Mouse (Mus musculus) hindbrain, embryonic 10.5 days (tissue): ENCODE results near the gene Tlr9. TPM values are rescaled to one million over a fixed set of nuclear protein-coding genes. Genes with fewer than 3 reads are reported as not detected.

Source experiments
- DNase-seq: peaks from one replicate; pipeline ENCODE4 v3.0.0-alpha.2; 2017; ENCODE audit warnings: low spot score
- H3K27ac ChIP-seq: fragments of 300-500 bp; sonication (generic); 2 replicates; pipeline ENCODE4 v1.5.1; 2016; ENCODE audit warnings: mild to moderate bottlenecking, moderate library complexity
- H3K27me3 ChIP-seq: fragments of 300-500 bp; sonication (generic); 2 replicates; pipeline ENCODE4 v1.6.1; 2016; ENCODE audit warnings: mild to moderate bottlenecking; ENCODE audit not compliant: poor library complexity, insufficient read depth, severe bottlenecking
- H3K36me3 ChIP-seq: fragments of 300-500 bp; sonication (generic); 2 replicates; pipeline ENCODE4 v1.6.1; 2016; ENCODE audit warnings: mild to moderate bottlenecking, moderate library complexity
- H3K4me1 ChIP-seq: fragments of 300-500 bp; sonication (generic); replicated peaks from 2 replicates; pipeline ENCODE4 v1.6.1; 2016; ENCODE audit warnings: mild to moderate bottlenecking
- H3K4me3 ChIP-seq: fragments of 300-500 bp; sonication (generic); 2 replicates; pipeline ENCODE4 v1.5.1; 2016; ENCODE audit warnings: mild to moderate bottlenecking, moderate library complexity
- H3K9me3 ChIP-seq: fragments of 300-500 bp; sonication (generic); 2 replicates; pipeline ENCODE4 v1.6.1; 2016; ENCODE audit warnings: mild to moderate bottlenecking, moderate library complexity
- WGBS: fragments of 180-500 bp; shearing (Covaris S2); methylation state at CpG from one replicate; pipeline ENCODE4 v1.1.7; 2016; 5-methylcytosine and 5-hydroxymethylcytosine counted together
- microRNA counts: library from miRNA; unstranded; fragments of <30 nt; microRNA quantifications from one replicate; lab custom pipeline; 2017
- polyA plus RNA-seq: library from polyadenylated mRNA; unstranded; fragments of >200 nt; fragmentation: Nextera tagmentation; extraction: Ambion mirVana; gene quantifications from 2 replicates; pipeline ENCODE4 v1.2.1, GENCODE M21; 2016

Tlr9 gene
- polyA plus RNA-seq, 1 experiment from 2014 or later, result not detected

DNA sequence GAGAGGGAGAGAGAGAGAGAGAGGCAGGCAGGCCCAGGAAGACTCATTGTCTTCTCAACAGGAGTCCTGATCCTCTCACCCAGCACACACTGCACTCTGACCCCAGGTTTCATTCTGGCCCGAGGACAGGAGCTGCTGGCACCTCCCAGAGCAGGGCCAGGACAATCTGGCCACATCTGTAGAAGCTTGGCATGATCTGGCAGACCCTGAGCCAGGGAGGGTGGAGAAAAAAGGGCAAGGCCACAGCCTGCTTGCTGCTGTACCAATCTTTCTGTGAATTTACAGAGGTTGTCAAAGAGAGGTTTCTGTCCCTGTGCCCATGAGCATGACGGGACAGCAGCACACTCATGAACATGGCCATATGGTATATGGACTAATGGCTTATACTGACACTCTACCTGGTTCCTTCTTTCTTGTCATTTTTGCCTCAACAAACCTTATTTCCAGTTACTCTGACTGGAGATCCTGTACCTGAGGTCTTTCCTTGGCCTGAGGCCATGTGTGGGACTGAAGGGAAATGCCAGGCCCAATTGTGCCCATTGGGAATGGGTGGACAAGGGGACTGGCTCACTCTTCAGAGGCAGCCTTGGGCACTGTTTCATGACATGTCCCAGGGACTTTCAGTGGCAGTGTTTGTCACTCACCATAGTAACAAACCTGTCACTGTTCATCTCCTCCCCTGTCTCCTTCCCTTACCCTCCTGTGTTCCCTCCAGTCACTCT is 44.7 kb downstream of the Tlr9 start:
- Histone ChIP-seq H3K4me3 (no peak overlapping the region), H3K9me3 (no peaks in the 10 kb centered on the region), H3K27me3 (no peaks in the 10 kb centered on the region), H3K36me3 (no peaks in the 10 kb centered on the region), H3K27ac (no peak overlapping the region; the same call in 1 of the 2 replicates), H3K4me1 (peaks cover 26% of the 10 kb centered on the region)
- DNase-seq, result no peak
- 60% methylated on average over 2 of the region's 2 CpGs for WGBS

- H3K9me3 ChIP-seq, result no peaks in the 10 kb centered on the region
- no peak overlapping the region for H3K4me3 ChIP-seq
- H3K4me1 ChIP-seq, result peaks cover 28% of the 10 kb centered on the region
- 45% methylated on average over 4 of the region's 4 CpGs for WGBS
- no peaks in the 10 kb centered on the region for H3K36me3 ChIP-seq
- H3K27me3 ChIP-seq, result no peaks in the 10 kb centered on the region
- DNase-seq, result no peak
- H3K27ac ChIP-seq, result peak overlapping the region; percentile 65; the same call in 1 of the 2 replicates
These were observed 46.0 kb downstream of the Tlr9 start for GRCm38 (mm10) chr9:106268421-106268820.

GRCm38 (mm10) chr9:106269076-106269788 is 46.8 kb downstream of the Tlr9 start:
- Histone ChIP-seq H3K27ac (peak overlapping the region; percentile 74), H3K4me1 (peaks cover 30% of the 10 kb centered on the region), H3K9me3 (no peaks in the 10 kb centered on the region), H3K36me3 (no peaks in the 10 kb centered on the region), H3K27me3 (no peaks in the 10 kb centered on the region), H3K4me3 (no peak overlapping the region)
- WGBS, result 67% methylated on average over 9 of the region's 9 CpGs
- DNase-seq, result no peak

- Histone ChIP-seq H3K27ac (peak overlapping the region; percentile 74; the same call in 1 of the 2 replicates), H3K4me1 (peaks cover 30% of the 10 kb centered on the region), H3K36me3 (no peaks in the 10 kb centered on the region), H3K27me3 (no peaks in the 10 kb centered on the region), H3K4me3 (no peak overlapping the region), H3K9me3 (no peaks in the 10 kb centered on the region)
- DNase-seq, result peak; percentile 17
- WGBS, result 32% methylated on average over 2 of the region's 2 CpGs
These were observed 47.5 kb downstream of the Tlr9 start for GRCm38 (mm10) chr9:106269879-106270278.

DNA sequence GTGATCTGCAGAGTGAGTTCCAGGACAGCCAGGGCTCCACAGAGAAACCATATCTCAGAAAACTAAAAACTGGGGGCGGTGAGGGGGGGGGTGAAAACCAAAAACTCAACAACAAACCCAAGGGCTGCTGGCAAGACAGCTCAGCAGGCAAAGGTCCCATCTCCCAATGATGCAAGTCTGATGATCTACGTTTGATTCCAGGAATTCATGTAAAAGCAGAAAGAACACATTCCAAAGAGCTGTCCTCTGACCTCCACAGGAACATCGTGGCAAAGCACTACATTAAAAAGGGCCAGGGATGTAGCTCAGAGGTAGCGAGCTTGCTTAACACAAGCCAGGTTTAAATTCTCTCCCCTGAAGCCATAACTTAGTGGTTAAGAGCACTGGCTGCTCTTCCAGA is 48.3 kb downstream of the Tlr9 start:
- 75% methylated on average over 4 of the region's 4 CpGs for WGBS
- DNase-seq, result no peak
- H3K4me3 ChIP-seq, result no peak overlapping the region
- no peak overlapping the region for H3K27ac ChIP-seq
- no peaks in the 10 kb centered on the region for H3K36me3 ChIP-seq
- H3K9me3 ChIP-seq, result no peaks in the 10 kb centered on the region
- peaks cover 30% of the 10 kb centered on the region for H3K4me1 ChIP-seq
- H3K27me3 ChIP-seq, result no peaks in the 10 kb centered on the region

- H3K36me3 ChIP-seq, result no peaks in the 10 kb centered on the region
- H3K27ac ChIP-seq, result no peak overlapping the region
- 97% methylated on average over 1 of the region's 1 CpGs for WGBS
- no peak for DNase-seq
- H3K9me3 ChIP-seq, result no peaks in the 10 kb centered on the region
- H3K27me3 ChIP-seq, result no peaks in the 10 kb centered on the region
- peaks cover 30% of the 10 kb centered on the region for H3K4me1 ChIP-seq
- H3K4me3 ChIP-seq, result no peak overlapping the region
These were observed 49.9 kb downstream of the Tlr9 start for GRCm38 (mm10) chr9:106272288-106272687.

- no peak for DNase-seq
- Histone ChIP-seq H3K27ac (no peak overlapping the region), H3K4me1 (peaks cover 26% of the 10 kb centered on the region), H3K36me3 (no peaks in the 10 kb centered on the region), H3K9me3 (no peaks in the 10 kb centered on the region), H3K4me3 (no peak overlapping the region), H3K27me3 (no peaks in the 10 kb centered on the region)
- WGBS, result 82% methylated on average over 12 of the region's 12 CpGs
These were observed 50.9 kb downstream of the Tlr9 start for GRCm38 (mm10) chr9:106273276-106273675.

GRCm38 (mm10) chr9:106273791-106274190 is 51.4 kb downstream of the Tlr9 start:
- 73% methylated on average over 4 of the region's 4 CpGs for WGBS
- no peak for DNase-seq
- Histone ChIP-seq H3K27ac (no peak overlapping the region), H3K4me1 (peaks cover 21% of the 10 kb centered on the region), H3K27me3 (no peaks in the 10 kb centered on the region), H3K9me3 (no peaks in the 10 kb centered on the region), H3K36me3 (no peaks in the 10 kb centered on the region), H3K4me3 (no peak overlapping the region)

GRCm38 (mm10) chr9:106274652-106275180 is 52.3 kb downstream of the Tlr9 start:
- H3K27me3 ChIP-seq, result no peaks in the 10 kb centered on the region
- H3K4me1 ChIP-seq, result peaks cover 12% of the 10 kb centered on the region
- H3K4me3 ChIP-seq, result no peak overlapping the region
- H3K36me3 ChIP-seq, result no peaks in the 10 kb centered on the region
- no peak for DNase-seq
- 90% methylated on average over 8 of the region's 8 CpGs for WGBS
- H3K27ac ChIP-seq, result no peak overlapping the region
- no peaks in the 10 kb centered on the region for H3K9me3 ChIP-seq

DNA sequence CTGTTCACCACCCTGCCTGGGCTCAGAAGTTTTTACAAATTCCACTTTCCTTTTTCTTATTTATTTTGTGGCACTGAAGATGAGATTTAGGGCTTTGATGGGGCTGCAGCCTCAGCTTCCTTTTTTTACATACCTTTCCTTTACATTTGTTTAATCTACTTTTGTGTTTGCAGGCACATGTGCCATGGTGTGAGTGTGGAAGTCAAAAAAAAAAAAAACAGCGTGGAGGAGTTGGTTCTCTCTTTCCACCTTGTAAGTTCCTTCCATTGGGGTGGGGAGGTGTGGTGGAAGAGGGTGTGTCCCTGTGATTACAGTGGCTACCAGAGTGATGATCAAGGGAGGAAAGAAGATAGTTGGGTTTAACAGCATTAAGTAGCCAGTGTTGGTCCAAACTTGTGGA is 53.4 kb downstream of the Tlr9 start:
- DNase-seq, result no peak
- Histone ChIP-seq H3K27ac (no peak overlapping the region), H3K4me3 (no peak overlapping the region), H3K36me3 (no peaks in the 10 kb centered on the region), H3K9me3 (no peaks in the 10 kb centered on the region), H3K4me1 (peaks cover 11% of the 10 kb centered on the region), H3K27me3 (no peaks in the 10 kb centered on the region)
- WGBS, result 85% methylated on average over 1 of the region's 1 CpGs

MicroRNAs within 50 kb of the gene (microRNA counts, 519-probe panel; counts per million panel counts)
- microRNA mmu-let-7g (lab: Ali Mortazavi, UCI), result 4,487 counts per million, percentile 91 among the panel's probes with 10 or more counts

Other genes starting within 250 kb of the Tlr9 start
- gene Col6a4, start 125.8 kb upstream of the Tlr9 start, polyA plus RNA-seq, result 0.10 and 0.26 TPM in 2 replicates
- 2.9 and 4.5 TPM in 2 replicates for gene Glyctk, start 64.5 kb upstream of the Tlr9 start, polyA plus RNA-seq
- 25.8 and 29.9 TPM in 2 replicates for gene Wdr82, start 51.7 kb upstream of the Tlr9 start, polyA plus RNA-seq
- gene Ppm1m, start 22.9 kb upstream of the Tlr9 start, polyA plus RNA-seq, result 47.3 and 48.6 TPM in 2 replicates
- 65.9 and 71.3 TPM in 2 replicates for gene Twf2, start 19.5 kb upstream of the Tlr9 start, polyA plus RNA-seq
- gene Alas1, start 26.1 kb downstream of the Tlr9 start, polyA plus RNA-seq, result 60.4 and 78.6 TPM in 2 replicates
- 36.7 and 41.8 TPM in 2 replicates for gene Poc1a, start 58.5 kb downstream of the Tlr9 start, polyA plus RNA-seq
- 16.1 and 16.6 TPM in 2 replicates for gene Dusp7, start 146.0 kb downstream of the Tlr9 start, polyA plus RNA-seq
- gene Rpl29, start 206.9 kb downstream of the Tlr9 start, polyA plus RNA-seq, result 912 and 973 TPM in 2 replicates
- 36.7 and 37.0 TPM in 2 replicates for gene Acy1, start 215.7 kb downstream of the Tlr9 start, polyA plus RNA-seq
- 5.7 and 6.0 TPM in 2 replicates for gene Abhd14b, start 224.9 kb downstream of the Tlr9 start, polyA plus RNA-seq
- gene Abhd14a, start 225.1 kb downstream of the Tlr9 start, polyA plus RNA-seq, result 39.7 and 41.9 TPM in 2 replicates
- 395 and 430 TPM in 2 replicates for gene Pcbp4, start 230.7 kb downstream of the Tlr9 start, polyA plus RNA-seq
- gene Gpr62, start 243.3 kb downstream of the Tlr9 start, polyA plus RNA-seq, result 0.10 and 0.17 TPM in 2 replicates